Comparison of ENCODE assay signal across 8 mouse cellular contexts in the genomic region with DNA sequence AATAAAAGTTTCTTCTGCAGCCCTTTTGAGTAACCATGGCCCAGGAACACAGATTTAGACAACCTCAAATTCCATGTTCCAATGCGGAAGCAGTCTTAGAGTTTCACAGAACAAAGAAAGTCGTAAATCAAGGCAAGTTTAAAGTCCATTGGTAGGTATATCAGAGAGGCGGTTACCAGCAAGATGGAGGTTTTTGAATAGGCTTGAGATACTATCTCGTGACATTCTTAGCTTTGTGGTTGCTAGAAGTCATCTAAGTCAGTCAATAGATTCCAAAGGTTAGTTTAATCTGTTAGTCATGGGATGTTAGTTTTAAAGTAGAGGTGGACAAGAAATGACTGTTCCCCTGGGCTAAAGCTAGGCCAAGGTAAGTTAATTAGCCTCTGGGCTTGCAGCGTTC. TPM values are rescaled to one million over a fixed set of nuclear protein-coding genes. Genes with fewer than 3 reads are reported as not detected.
DNase-seq lines count a peak whose midpoint lies in the region; ATAC-seq and TF ChIP-seq lines count a peak whose summit lies in the region.

A gene (minus strand): TSS at position 89 of the 400 bp plus-strand sequence.

- no peaks in the 10 kb centered on the region for H3K36me3 ChIP-seq in liver, adult 2 months (ENCODE audit: control insufficient read depth, insufficient read depth, low read length)
- no peaks in the 10 kb centered on the region for H3K36me3 ChIP-seq in embryonic facial prominence, embryonic 15.5 days

- no peaks in the 10 kb centered on the region; the same call in 1 of the 2 replicates for H3K79me2 ChIP-seq in liver, adult 2 months (ENCODE audit: control insufficient read depth, insufficient read depth, low read length)

- H3K27me3 ChIP-seq in liver, adult 2 months (ENCODE audit: control insufficient read depth, insufficient read depth, low read length), result no peaks in the 10 kb centered on the region
- no peaks in the 10 kb centered on the region for H3K27me3 ChIP-seq in embryonic facial prominence, embryonic 15.5 days

- peak within 1 kb of the TSS; percentile 88 for H3K9ac ChIP-seq in liver, adult 2 months (ENCODE audit: low read depth, low read length)
- peak within 1 kb of the TSS; percentile 55 for H3K9ac ChIP-seq in embryonic facial prominence, embryonic 15.5 days

- peak within 1 kb of the TSS; percentile 97 for H3K4me2 ChIP-seq in embryonic facial prominence, embryonic 15.5 days (replicated peaks)

- intact Hi-C loops in heart, postnatal 10 days (cut with DNase I), result no loop called here
- intact Hi-C loops in left cerebral cortex, postnatal 10 days (cut with DNase I), result no loop called here

- peak within 1 kb of the TSS; percentile 79 for H3K4me3 ChIP-seq in liver, adult 2 months (ENCODE audit: insufficient read depth, low read depth, low read length)
- peak within 1 kb of the TSS; percentile 73 for H3K4me3 ChIP-seq in embryonic facial prominence, embryonic 15.5 days (replicated peaks)

- H3K9me3 ChIP-seq in embryonic facial prominence, embryonic 15.5 days (replicated peaks), result no peaks in the 10 kb centered on the region

- no peak for ATAC-seq in embryonic facial prominence, embryonic 15.5 days (ENCODE audit: insufficient number of reproducible peaks, low FRiP score, low TSS enrichment, low read depth)
- no peak for ATAC-seq in monocyte, adult 5-6 weeks (replicated peaks; ENCODE audit: insufficient number of reproducible peaks, low FRiP score, low TSS enrichment, poor library complexity, severe bottlenecking)
- ATAC-seq in inflammation-experienced regulatory T-cells, adult 6 months, result no peak

- peak within 1 kb of the TSS; percentile 76 for H3K27ac ChIP-seq in liver, adult 2 months (replicated peaks; ENCODE audit: insufficient read depth, low read depth, low read length)
- H3K27ac ChIP-seq in embryonic facial prominence, embryonic 15.5 days (replicated peaks), result no peak within 1 kb of the TSS; the same call in 1 of the 2 replicates

- TF ChIP-seq CTCF in liver, adult 2 months (IDR thresholded peaks at IDR 0.05; ENCODE audit: low read depth, low read length), result no peak

- 28% methylated on average over 5 of the region's 5 CpGs for whole genome bisulfite sequencing in liver, adult 2 months
- 43% methylated on average over 5 of the region's 5 CpGs for WGBS in embryonic facial prominence, embryonic 15.5 days

- TF ChIP-seq POLR2A in liver, adult 2 months (IDR thresholded peaks at IDR 0.05; ENCODE audit: extremely low read depth, insufficient read depth, low read length), result no peak

- H3K4me1 ChIP-seq in liver, adult 2 months (ENCODE audit: control insufficient read depth, insufficient read depth, low read length), result peaks cover 8% of the 10 kb centered on the region
- peaks cover 4% of the 10 kb centered on the region for H3K4me1 ChIP-seq in embryonic facial prominence, embryonic 15.5 days

- DNase-seq in liver, adult 2 months (ENCODE audit: extremely low read depth, low read depth, low spot score), result peak; percentile 66
- DNase-seq in liver, result no peak
- no peak for DNase-seq in heart, postnatal 10 days
- DNase-seq in left cerebral cortex, postnatal 10 days (ENCODE audit: extremely low spot score in 1 of 2, low spot score in 2 of 2), result no peak
- no peak for DNase-seq in cerebellum, adult 11-12 months

RNA-seq across cellular contexts. Expression of the gene that starts here (rescaled TPM):
- 23.1 and 23.7 TPM in 2 replicates for total RNA-seq in liver, adult 2 months (2014; rRNA removed)
- 1.5 and 1.8 TPM in 2 replicates for polyA plus RNA-seq in liver, adult 2 months (2012; rRNA removed)
- polyA plus RNA-seq in embryonic facial prominence, embryonic 15.5 days (2015; fragmentation: Nextera tagmentation; extraction: Ambion mirVana), result 4.9 and 5.0 TPM in 2 replicates
- 10 to 100 TPM; 24.1 to 33.1 TPM for total RNA-seq in heart, postnatal 10 days (2021)
- 10 to 100 TPM; 50.8 to 52.6 TPM for total RNA-seq in left cerebral cortex, postnatal 10 days (2021)
- total RNA-seq in monocyte, adult 5-6 weeks (2017), result 109 to 116 TPM (median 115 TPM) in 3 replicates
- polyA plus RNA-seq in inflammation-experienced regulatory T-cells, adult 6 months (2017; shearing (Covaris generic)), result under 1 TPM in 2 of 3 experiments, not detected in 1; 0.08 to 0.34 TPM
